Comparison of ENCODE assay signal across 24 mouse cellular contexts in the genomic region with DNA sequence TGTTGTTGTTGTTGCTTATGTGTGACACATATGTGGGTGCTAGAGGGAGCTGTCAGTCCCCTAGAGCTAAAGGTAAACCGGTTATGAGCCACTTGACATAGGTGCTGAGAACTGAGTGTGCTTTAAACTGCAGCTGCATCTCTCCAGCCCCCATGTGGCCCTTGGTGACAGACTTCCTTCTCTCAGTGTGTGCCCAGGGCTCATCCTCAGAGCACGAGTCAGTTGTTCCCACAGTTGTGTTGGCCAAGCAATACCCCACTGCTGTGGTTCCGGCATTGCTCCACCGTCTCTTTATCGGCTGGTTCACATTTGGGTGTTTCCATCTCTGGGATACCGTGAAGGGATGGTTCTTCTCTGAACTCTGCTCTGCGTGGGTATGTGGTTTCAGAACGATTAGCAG.
"Had no signal": no experiment of that assay in that cellular context is flagged by ENCODE, and none has a peak within 500 bp of the region (broad histone marks: within the 10 kb centered on the region; RNA-seq: fewer than 3 reads in every experiment).

No protein-coding gene starts in this region.

- H3K4me2 ChIP-seq: heart, embryonic 13.5 days; heart, embryonic 15.5 days; hindbrain, embryonic 13.5 days; hindbrain, embryonic 15.5 days; kidney, embryonic 15.5 days; limb, embryonic 12.5 days had no signal

- H3K27me3 ChIP-seq: kidney, embryonic 15.5 days had no signal

- ATAC-seq: hindbrain, postnatal 0 days; intestine, embryonic 16.5 days had no signal

- H3K36me3 ChIP-seq: heart, embryonic 13.5 days; heart, embryonic 15.5 days; hindbrain, embryonic 13.5 days; hindbrain, embryonic 15.5 days; kidney, embryonic 15.5 days; limb, embryonic 10.5 days; limb, embryonic 12.5 days had no signal

- H3K9ac ChIP-seq: heart, embryonic 13.5 days; heart, embryonic 15.5 days; hindbrain, embryonic 13.5 days; hindbrain, embryonic 15.5 days; kidney, embryonic 15.5 days; limb, embryonic 12.5 days had no signal

- H3K4me3 ChIP-seq: gastrocnemius, adult 2 months; heart, embryonic 10.5 days; heart, embryonic 13.5 days; heart, embryonic 15.5 days; hindbrain, embryonic 13.5 days; hindbrain, embryonic 15.5 days; kidney, embryonic 15.5 days; layer of hippocampus, adult 2 months; left cerebral cortex, adult 2 months; limb, embryonic 10.5 days; limb, embryonic 12.5 days had no signal

- H3K9me3 ChIP-seq: heart, embryonic 15.5 days; hindbrain, embryonic 13.5 days; hindbrain, embryonic 15.5 days; limb, embryonic 10.5 days had no signal

- H3K27ac ChIP-seq: gastrocnemius, adult 2 months; heart, embryonic 10.5 days; heart, embryonic 13.5 days; heart, embryonic 15.5 days; hindbrain, embryonic 13.5 days; hindbrain, embryonic 15.5 days; hindbrain, postnatal 0 days; kidney, embryonic 15.5 days; kidney, postnatal 0 days; layer of hippocampus, adult 2 months; left cerebral cortex, adult 2 months; limb, embryonic 10.5 days; limb, embryonic 12.5 days had no signal

- DNase-seq: gastrocnemius, adult 2 months; gastrocnemius, postnatal 10 days; gastrocnemius, postnatal 25 days; heart, adult 18-20 months; heart, postnatal 14 days; heart, postnatal 36 days; kidney, adult 11 months; kidney, adult 2 months; kidney, adult 9 months; kidney, postnatal 14 days; kidney, postnatal 36 days had no signal
